Mouse (Mus musculus) heart, embryonic 11.5 days (tissue): ENCODE data around the gene Ptpn1. TPM values are rescaled to one million over a fixed set of nuclear protein-coding genes. Genes with fewer than 3 reads are reported as not detected.

Experiments
- ATAC-seq: fragments of 200-750 bp; cut with Nextera tagmentation; replicated peaks from 2 replicates; pipeline ENCODE4 v1.8.0; 2017; ENCODE audit warnings: moderate library complexity; ENCODE audit not compliant: insufficient number of reproducible peaks, low FRiP score, low TSS enrichment
- H3K27ac ChIP-seq: fragments of 300-500 bp; sonication (generic); 2 replicates; pipeline ENCODE4 v1.5.1; 2014; ENCODE audit warnings: mild to moderate bottlenecking, low read depth, low read length
- H3K27me3 ChIP-seq: fragments of 300-500 bp; sonication (generic); 2 replicates; pipeline ENCODE4 v1.6.1; 2014; ENCODE audit warnings: mild to moderate bottlenecking, low read length, mixed read lengths; ENCODE audit not compliant: control insufficient read depth, insufficient read depth
- H3K36me3 ChIP-seq: fragments of 300-500 bp; sonication (generic); 2 replicates; pipeline ENCODE4 v1.6.1; 2014; ENCODE audit warnings: mild to moderate bottlenecking, low read length, moderate library complexity, mixed read lengths; ENCODE audit not compliant: control insufficient read depth, insufficient read depth
- H3K4me1 ChIP-seq: fragments of 300-500 bp; sonication (generic); 2 replicates; pipeline ENCODE4 v1.6.1; 2014; ENCODE audit warnings: low read length; ENCODE audit not compliant: control insufficient read depth, insufficient read depth
- H3K4me2 ChIP-seq: fragments of 300-500 bp; sonication (generic); 2 replicates; pipeline ENCODE4 v1.6.1; 2014; ENCODE audit warnings: mild to moderate bottlenecking, moderate library complexity
- H3K4me3 ChIP-seq: fragments of 300-500 bp; sonication (generic); 2 replicates; pipeline ENCODE4 v1.5.1; 2014; ENCODE audit warnings: low read depth, low read length
- H3K9ac ChIP-seq: fragments of 300-500 bp; sonication (generic); 2 replicates; pipeline ENCODE4 v1.6.1; 2014; ENCODE audit warnings: mild to moderate bottlenecking, low read depth, low read length, moderate library complexity
- H3K9me3 ChIP-seq: fragments of 300-500 bp; sonication (generic); replicated peaks from 2 replicates; pipeline ENCODE4 v1.6.1; 2016; ENCODE audit warnings: low read length; ENCODE audit not compliant: control insufficient read depth
- WGBS: fragments of 180-500 bp; shearing (Covaris S2); extraction: QIAGEN DNeasy Blood & Tissue Kit; methylation state at CpG from one replicate; pipeline ENCODE4 v1.1.7; 2014; ENCODE audit not compliant: insufficient replicate concordance; 5-methylcytosine and 5-hydroxymethylcytosine counted together
- polyA plus RNA-seq: library from polyadenylated mRNA; unstranded; fragments of >200 nt; fragmentation: Nextera tagmentation; extraction: Ambion mirVana; gene quantifications from 2 replicates; pipeline ENCODE4 v1.2.1, GENCODE M21; 2014

Ptpn1 gene
- 43.5 and 46.7 TPM in 2 replicates for polyA plus RNA-seq

- H3K4me2 ChIP-seq: peak within 1 kb of the TSS; percentile 94
- H3K36me3 ChIP-seq: no peaks in the 10 kb centered on the region
- under 1% methylated on average over 91 of the region's 99 CpGs for WGBS
- H3K9ac ChIP-seq: peak within 1 kb of the TSS; percentile 96
- H3K4me1 ChIP-seq: peaks cover 33% of the 10 kb centered on the region
- no peaks in the 10 kb centered on the region for H3K9me3 ChIP-seq
- no peaks in the 10 kb centered on the region for H3K27me3 ChIP-seq
- peak within 1 kb of the TSS; percentile 96 for H3K4me3 ChIP-seq
- H3K27ac ChIP-seq: peak within 1 kb of the TSS; percentile 84
- ATAC-seq: peak; percentile 96
Observed at GRCm38 (mm10) chr2:167931985-167932726, at the start of gene Ptpn1. Ptpn1 (plus strand) TSS chr2:167932057.

- H3K4me1 ChIP-seq: peaks cover 32% of the 10 kb centered on the region
- H3K9ac ChIP-seq: no peak overlapping the region; the same call in 1 of the 2 replicates
- ATAC-seq: no peak
- H3K27ac ChIP-seq: no peak overlapping the region
- peaks cover 5% of the 10 kb centered on the region; the same call in 1 of the 2 replicates for H3K9me3 ChIP-seq
- no peak overlapping the region for H3K4me3 ChIP-seq
- no peaks in the 10 kb centered on the region for H3K27me3 ChIP-seq
- no peaks in the 10 kb centered on the region for H3K36me3 ChIP-seq
- H3K4me2 ChIP-seq: no peak overlapping the region
- WGBS: 63% methylated on average over 7 of the region's 7 CpGs
Observed at GRCm38 (mm10) chr2:167886485-167886884, 45.4 kb upstream of the Ptpn1 start.

- H3K36me3 ChIP-seq: no peaks in the 10 kb centered on the region
- H3K27ac ChIP-seq: 0 out of 2 replicates have a peak overlapping the region, but pooled peaks have one; percentile 41
- H3K4me2 ChIP-seq: peak overlapping the region; percentile 71
- H3K27me3 ChIP-seq: no peaks in the 10 kb centered on the region
- H3K9ac ChIP-seq: peak overlapping the region; percentile 46; the same call in 1 of the 2 replicates
- 0 out of 2 replicates have a peak, but pooled peaks have one; percentile 37 for ATAC-seq
- H3K4me1 ChIP-seq: peaks cover 36% of the 10 kb centered on the region
- peak overlapping the region; percentile 24 for H3K4me3 ChIP-seq
- no peaks in the 10 kb centered on the region for H3K9me3 ChIP-seq
- WGBS: 2% methylated on average over 22 of the region's 22 CpGs
Observed at GRCm38 (mm10) chr2:167887516-167888347, 44.1 kb upstream of the Ptpn1 start.

- WGBS: 42% methylated on average over 6 of the region's 6 CpGs
- H3K4me2 ChIP-seq: no peak overlapping the region
- no peak overlapping the region for H3K4me3 ChIP-seq
- H3K9ac ChIP-seq: 0 out of 2 replicates have a peak overlapping the region, but pooled peaks have one; percentile 5
- no peaks in the 10 kb centered on the region; the same call in 1 of the 2 replicates for H3K27me3 ChIP-seq
- no peaks in the 10 kb centered on the region for H3K36me3 ChIP-seq
- H3K27ac ChIP-seq: peak overlapping the region; percentile 41
- H3K4me1 ChIP-seq: peaks cover 36% of the 10 kb centered on the region
- no peaks in the 10 kb centered on the region for H3K9me3 ChIP-seq
- no peak for ATAC-seq
Observed at GRCm38 (mm10) chr2:167888834-167889233, 43.0 kb upstream of the Ptpn1 start.

GRCm38 (mm10) chr2:167889886-167890285 is 42.0 kb upstream of the Ptpn1 start:
- no peaks in the 10 kb centered on the region for H3K9me3 ChIP-seq
- ATAC-seq: no peak
- no peak overlapping the region; the same call in 1 of the 2 replicates for H3K27ac ChIP-seq

GRCm38 (mm10) chr2:167891908-167892307 is 39.9 kb upstream of the Ptpn1 start:
- WGBS: 9% methylated on average over 9 of the region's 9 CpGs
- no peak; the same call in 1 of the 2 replicates for ATAC-seq
- Histone ChIP-seq H3K27ac (no peak overlapping the region), H3K27me3 (peaks cover 3% of the 10 kb centered on the region; the same call in 1 of the 2 replicates), H3K9ac (no peak overlapping the region), H3K4me3 (no peak overlapping the region), H3K4me1 (peaks cover 29% of the 10 kb centered on the region), H3K4me2 (no peak overlapping the region), H3K9me3 (no peaks in the 10 kb centered on the region), H3K36me3 (no peaks in the 10 kb centered on the region)

More at GRCm38 (mm10) chr2:167889886-167890285, 42.0 kb upstream of the Ptpn1 start:
- no peaks in the 10 kb centered on the region; the same call in 1 of the 2 replicates for H3K27me3 ChIP-seq
- H3K4me3 ChIP-seq: no peak overlapping the region
- no peak overlapping the region for H3K9ac ChIP-seq
- no peaks in the 10 kb centered on the region for H3K36me3 ChIP-seq
- 49% methylated on average over 4 of the region's 4 CpGs for WGBS
- H3K4me2 ChIP-seq: no peak overlapping the region
- H3K4me1 ChIP-seq: peaks cover 36% of the 10 kb centered on the region

GRCm38 (mm10) chr2:167893680-167894079 is 38.2 kb upstream of the Ptpn1 start:
- no peaks in the 10 kb centered on the region for H3K9me3 ChIP-seq
- no peak overlapping the region for H3K9ac ChIP-seq
- 55% methylated on average over 10 of the region's 10 CpGs for WGBS
- H3K4me1 ChIP-seq: peaks cover 12% of the 10 kb centered on the region
- no peak overlapping the region for H3K27ac ChIP-seq
- H3K27me3 ChIP-seq: peaks cover 3% of the 10 kb centered on the region; the same call in 1 of the 2 replicates
- no peak overlapping the region for H3K4me3 ChIP-seq
- ATAC-seq: no peak
- no peak overlapping the region for H3K4me2 ChIP-seq
- no peaks in the 10 kb centered on the region for H3K36me3 ChIP-seq

- Histone ChIP-seq H3K4me3 (0 out of 2 replicates have a peak overlapping the region, but pooled peaks have one; percentile 12), H3K4me1 (peaks cover 12% of the 10 kb centered on the region), H3K36me3 (no peaks in the 10 kb centered on the region), H3K9me3 (no peaks in the 10 kb centered on the region), H3K27me3 (peaks cover 3% of the 10 kb centered on the region), H3K9ac (peak overlapping the region; percentile 5; the same call in 1 of the 2 replicates), H3K4me2 (peak overlapping the region; percentile 57), H3K27ac (no peak overlapping the region)
- no peak for ATAC-seq
- WGBS: 2% methylated on average over 30 of the region's 30 CpGs
Observed at GRCm38 (mm10) chr2:167894948-167895372, 36.9 kb upstream of the Ptpn1 start.
